In genomic region chr4:132302939-132303479, GRCm38 (mm10) we compare ENCODE assay signal across 8 mouse cellular contexts. TPM values are rescaled to one million over a fixed set of nuclear protein-coding genes. Genes with fewer than 3 reads are reported as not detected.
DNase-seq lines count a peak whose midpoint lies in the region; ATAC-seq lines count a peak whose summit lies in the region.

TSS of gene Rab42 (minus strand) at chr4:132303385.

- WGBS in hindbrain, embryonic 13.5 days = 1% methylated on average over 31 of the region's 31 CpGs
- 4% methylated on average over 31 of the region's 31 CpGs for WGBS in macrophage (ENCODE audit: missing documents)

- H3K4me2 ChIP-seq in hindbrain, embryonic 13.5 days = peak within 1 kb of the TSS; percentile 60

- H3K27ac ChIP-seq in hindbrain, embryonic 13.5 days = no peak within 1 kb of the TSS; the same call in 1 of the 2 replicates
- H3K27ac ChIP-seq in macrophage = no peak within 1 kb of the TSS

- ATAC-seq in hindbrain, embryonic 13.5 days (ENCODE audit: low FRiP score) = peak; percentile 72

- no peaks in the 10 kb centered on the region for H3K9me3 ChIP-seq in hindbrain, embryonic 13.5 days

- DNase-seq in NIH3T3 (ENCODE audit: low read depth) = peak; percentile 75
- peak; percentile 23 to 57 for DNase-seq in cerebellum, postnatal 25 days
- peak; percentile 51 to 73 for DNase-seq in frontal cortex, postnatal 36 days (ENCODE audit: low spot score in 2 of 2)
- DNase-seq in left cerebral cortex, adult 8-10 months (ENCODE audit: low spot score in 2 of 2) = peak; percentile 54 to 62
- DNase-seq in right cerebral cortex, postnatal 10 days (ENCODE audit: low spot score in 2 of 2) = peak; percentile 78 to 81
- peak; percentile 20 for DNase-seq in urinary bladder, postnatal 10 days (ENCODE audit: low spot score)

- peak within 1 kb of the TSS; percentile 71 for H3K9ac ChIP-seq in hindbrain, embryonic 13.5 days

- no peaks in the 10 kb centered on the region for H3K27me3 ChIP-seq in hindbrain, embryonic 13.5 days

- H3K79me2 ChIP-seq in macrophage (ENCODE audit: inconsistent target) = no peaks in the 10 kb centered on the region

- H3K36me3 ChIP-seq in hindbrain, embryonic 13.5 days = no peaks in the 10 kb centered on the region
- no peaks in the 10 kb centered on the region for H3K36me3 ChIP-seq in macrophage (ENCODE audit: inconsistent target)

- peaks cover 5% of the 10 kb centered on the region; the same call in 1 of the 2 replicates for H3K4me1 ChIP-seq in hindbrain, embryonic 13.5 days (replicated peaks)

- peak within 1 kb of the TSS; percentile 45 for H3K4me3 ChIP-seq in hindbrain, embryonic 13.5 days
- H3K4me3 ChIP-seq in macrophage (ENCODE audit: inconsistent target) = peak within 1 kb of the TSS; percentile 41

RNA-seq across cellular contexts. Expression of gene Rab42, which starts in this region (rescaled TPM):
- polyA plus RNA-seq in hindbrain, embryonic 13.5 days (2015; fragmentation: Nextera tagmentation; extraction: Ambion mirVana) = 0.80 and 0.84 TPM in 2 replicates
- 1 to 10 TPM; 1.5 to 3.3 (median 2.3) TPM for total RNA-seq in left cerebral cortex, adult 8-10 months (2022)
- 1 to 10 TPM in 4 of 26 experiments, under 1 TPM in 1, not detected in 21; 0.97 to 2.7 (median 2.1) TPM for total RNA-seq in macrophage (2018; cell fraction: chromatin; rRNA removed)
- total RNA-seq in macrophage (2018; cell fraction: cytosol; rRNA removed) = 1 to 10 TPM in 13 of 26 experiments, under 1 TPM in 11, not detected in 2; 0.19 to 2.4 (median 1.0) TPM
- 1 to 10 TPM in 6 of 26 experiments, under 1 TPM in 2, not detected in 18; 0.84 to 3.7 (median 1.6) TPM for total RNA-seq in macrophage (2018; cell fraction: nucleus; rRNA removed)
- 0.52 to 0.69 TPM (median 0.60 TPM) in 3 replicates for polyA plus RNA-seq in macrophage (2018)

Comparison
In these comparisons a context has a peak if more than half of its experiments do, and no peak if none do; other contexts are left out.
1. Peak in ATAC-seq, H3K4me3 ChIP-seq, H3K9ac ChIP-seq and H3K4me2 ChIP-seq in hindbrain, embryonic 13.5 days; RNA of the gene not detected or under 1 TPM.
2. DNase-seq: peak in every context shown above with its lines; median percentile 80 in right cerebral cortex, postnatal 10 days; 75 in NIH3T3; 62 in frontal cortex, postnatal 36 days; 58 in left cerebral cortex, adult 8-10 months; 40 in cerebellum, postnatal 25 days; 20 in urinary bladder, postnatal 10 days.